Mouse (Mus musculus): ENCODE measurements around the gene Gm8909. TPM values are rescaled to one million over a fixed set of nuclear protein-coding genes. Genes with fewer than 3 reads are reported as not detected.
A peak's percentile ranks its signal among the peaks of the same experiment; 100 is the strongest.

Gene Gm8909
- not detected in 2 replicates for polyA plus RNA-seq (2016; fragmentation: Nextera tagmentation; extraction: Ambion mirVana)

DNA sequence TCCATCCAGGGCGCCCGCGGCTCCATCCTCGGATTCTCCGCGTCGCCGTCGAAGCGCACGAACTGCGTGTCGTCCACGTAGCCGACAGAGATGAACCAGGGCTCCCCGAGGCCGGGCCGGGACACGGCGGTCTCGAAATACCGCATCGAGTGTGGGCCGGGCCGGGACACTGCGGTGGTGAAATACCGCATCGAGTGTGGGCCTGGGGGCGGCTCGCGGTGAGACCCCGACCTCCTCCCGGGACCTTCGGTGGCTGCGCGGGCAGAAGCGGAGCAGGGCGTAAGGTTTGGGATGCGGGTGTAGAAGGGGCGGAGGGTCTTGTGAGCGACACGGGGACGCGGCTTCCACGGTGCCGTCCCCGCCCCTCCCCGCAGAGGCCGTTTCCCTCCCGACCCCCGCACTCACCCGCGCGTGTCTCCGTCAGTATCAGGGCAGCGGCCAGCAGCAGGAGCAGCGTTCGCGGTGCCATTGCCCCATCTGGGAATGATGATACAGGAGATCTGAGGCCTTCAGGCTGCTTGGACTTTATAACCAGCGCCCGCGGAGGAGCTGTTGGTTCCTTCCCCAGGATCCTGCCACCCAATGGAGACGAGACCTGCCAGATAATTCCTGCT is at the start of gene Gm8909:
TSS of gene Gm8909 (minus strand) at position 499 of the 614 bp plus-strand sequence.
- Histone ChIP-seq H3K4me3 (replicated peaks) (peak within 1 kb of the TSS; percentile 30), H3K9me3 (no peaks in the 10 kb centered on the region), H3K36me3 (no peaks in the 10 kb centered on the region), H3K27ac (no peak within 1 kb of the TSS), H3K4me1 (replicated peaks) (peaks cover 4% of the 10 kb centered on the region; the same call in 1 of the 2 replicates), H3K9ac (replicated peaks) (no peak within 1 kb of the TSS), H3K27me3 (peaks cover 76% of the 10 kb centered on the region), H3K4me2 (peak within 1 kb of the TSS; percentile 47)
- 1% methylated on average over 63 of the region's 63 CpGs for WGBS
- no peak for ATAC-seq (ENCODE audit: insufficient number of reproducible peaks, insufficient read depth, low FRiP score, low TSS enrichment, low read depth)

DNA sequence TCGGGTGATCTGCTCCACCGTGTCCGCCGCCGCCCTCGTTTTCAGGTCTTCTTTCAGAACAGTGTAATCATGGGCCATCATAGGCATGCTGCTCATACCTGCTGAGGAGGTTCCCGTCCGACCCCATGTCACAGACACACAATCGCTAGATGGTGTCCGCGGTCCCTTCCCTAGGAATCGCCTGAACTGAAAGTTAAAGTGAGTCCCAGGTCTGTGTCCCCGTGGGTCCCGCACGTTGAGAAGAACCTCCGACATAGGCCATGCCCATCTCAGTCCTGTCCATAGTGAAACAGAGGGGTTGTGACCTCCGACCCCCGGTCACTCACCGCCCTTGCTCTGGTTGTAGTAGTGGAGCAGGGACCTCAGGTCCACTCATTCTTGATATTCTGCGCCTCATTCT is 47.2 kb upstream of the Gm8909 start:
- 4% methylated on average over 20 of the region's 20 CpGs for WGBS
- Histone ChIP-seq H3K27ac (no peak overlapping the region), H3K4me3 (replicated peaks) (peak overlapping the region; percentile 4; the same call in 1 of the 2 replicates), H3K27me3 (peaks cover 91% of the 10 kb centered on the region), H3K36me3 (no peaks in the 10 kb centered on the region), H3K9me3 (no peaks in the 10 kb centered on the region), H3K4me2 (peak overlapping the region; percentile 23; the same call in 1 of the 2 replicates), H3K4me1 (replicated peaks) (peaks cover 4% of the 10 kb centered on the region; the same call in 1 of the 2 replicates), H3K9ac (replicated peaks) (no peak overlapping the region)
- ATAC-seq (ENCODE audit: insufficient number of reproducible peaks, insufficient read depth, low FRiP score, low TSS enrichment, low read depth), result no peak

DNA sequence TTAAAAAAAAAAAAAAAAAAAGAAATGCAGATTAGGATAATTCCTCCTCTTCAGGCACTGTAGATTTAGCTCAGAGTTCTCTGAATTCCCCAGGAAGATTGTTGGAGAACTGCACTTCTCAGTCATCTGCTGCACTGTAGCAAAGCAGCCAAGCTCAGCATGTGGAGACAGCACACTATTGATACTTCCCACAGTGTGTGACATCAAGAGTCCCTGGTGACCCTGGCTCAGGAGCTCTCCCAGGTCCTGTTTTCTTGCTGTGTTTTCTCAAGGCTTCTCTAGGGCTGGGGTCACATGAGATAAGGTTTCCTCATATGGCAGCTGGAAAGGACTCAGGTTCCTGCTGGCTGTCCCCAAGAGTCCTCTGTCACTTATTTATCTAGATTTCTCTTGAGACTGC is 38.5 kb upstream of the Gm8909 start:
- no peaks in the 10 kb centered on the region for H3K4me1 ChIP-seq (replicated peaks)
- no peak overlapping the region for H3K4me3 ChIP-seq (replicated peaks)
- no peaks in the 10 kb centered on the region for H3K9me3 ChIP-seq
- ATAC-seq (ENCODE audit: insufficient number of reproducible peaks, insufficient read depth, low FRiP score, low TSS enrichment, low read depth), result no peak
- no peak overlapping the region for H3K27ac ChIP-seq
- no peak overlapping the region for H3K9ac ChIP-seq (replicated peaks)
- no peak overlapping the region for H3K4me2 ChIP-seq
- H3K27me3 ChIP-seq, result peaks cover 93% of the 10 kb centered on the region
- H3K36me3 ChIP-seq, result no peaks in the 10 kb centered on the region

DNA sequence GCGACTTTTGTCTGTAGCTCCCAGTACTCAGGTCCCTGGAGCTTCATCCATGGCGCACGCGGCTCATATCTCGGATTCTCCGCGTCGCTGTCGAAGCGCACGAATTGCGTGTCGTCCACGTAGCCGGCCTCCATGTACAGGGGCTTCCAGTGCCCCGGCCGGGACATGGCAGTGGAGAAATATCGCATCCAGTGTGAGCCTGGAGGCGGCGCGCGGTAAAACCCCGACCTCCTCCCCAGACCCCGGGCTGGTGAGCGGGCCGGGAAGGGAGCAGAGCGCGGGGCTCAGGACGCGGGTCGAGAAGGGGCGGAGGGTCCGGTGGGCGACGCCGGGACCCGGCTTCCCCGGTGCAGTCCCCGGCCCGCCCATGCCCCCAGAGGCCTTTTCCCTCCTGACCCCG is 37.5 kb upstream of the Gm8909 start:
- H3K4me1 ChIP-seq (replicated peaks), result no peaks in the 10 kb centered on the region
- 0 out of 2 replicates have a peak overlapping the region, but pooled peaks have one; percentile 27 for H3K9ac ChIP-seq (replicated peaks)
- H3K27me3 ChIP-seq, result peaks cover 89% of the 10 kb centered on the region
- WGBS, result 1% methylated on average over 41 of the region's 41 CpGs
- H3K27ac ChIP-seq, result no peak overlapping the region
- no peak for ATAC-seq (ENCODE audit: insufficient number of reproducible peaks, insufficient read depth, low FRiP score, low TSS enrichment, low read depth)
- H3K4me2 ChIP-seq, result peak overlapping the region; percentile 54
- no peaks in the 10 kb centered on the region for H3K36me3 ChIP-seq
- peak overlapping the region; percentile 33 for H3K4me3 ChIP-seq (replicated peaks)
- H3K9me3 ChIP-seq, result no peaks in the 10 kb centered on the region

DNA sequence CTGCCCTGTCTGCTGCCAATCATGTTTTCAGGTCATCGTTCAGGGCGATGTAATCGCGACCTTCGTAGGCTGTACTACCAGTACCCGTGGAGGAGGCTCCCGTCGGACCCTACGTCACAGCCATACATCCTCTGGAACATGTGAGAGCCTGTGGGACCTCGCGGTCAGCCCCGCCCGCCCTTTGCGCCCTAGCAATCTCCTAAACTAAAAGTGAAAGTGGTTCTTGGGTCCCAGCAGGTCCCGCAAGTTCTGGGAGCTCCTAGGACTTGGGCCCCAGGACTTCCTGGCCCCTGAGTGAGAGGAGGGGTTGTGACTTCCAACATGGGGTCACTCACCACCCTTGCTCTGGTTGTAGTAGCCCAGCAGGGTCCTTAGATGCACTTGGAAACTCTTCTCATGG is 37.1 kb upstream of the Gm8909 start:
- no peak for ATAC-seq (ENCODE audit: insufficient number of reproducible peaks, insufficient read depth, low FRiP score, low TSS enrichment, low read depth)
- 0 out of 2 replicates have a peak overlapping the region, but pooled peaks have one; percentile 27 for H3K9ac ChIP-seq (replicated peaks)
- no peak overlapping the region for H3K27ac ChIP-seq
- peak overlapping the region; percentile 33 for H3K4me3 ChIP-seq (replicated peaks)
- no peaks in the 10 kb centered on the region for H3K4me1 ChIP-seq (replicated peaks)
- 1% methylated on average over 15 of the region's 15 CpGs for WGBS
- no peaks in the 10 kb centered on the region for H3K36me3 ChIP-seq
- H3K9me3 ChIP-seq, result no peaks in the 10 kb centered on the region
- H3K4me2 ChIP-seq, result peak overlapping the region; percentile 54
- H3K27me3 ChIP-seq, result peaks cover 85% of the 10 kb centered on the region

DNA sequence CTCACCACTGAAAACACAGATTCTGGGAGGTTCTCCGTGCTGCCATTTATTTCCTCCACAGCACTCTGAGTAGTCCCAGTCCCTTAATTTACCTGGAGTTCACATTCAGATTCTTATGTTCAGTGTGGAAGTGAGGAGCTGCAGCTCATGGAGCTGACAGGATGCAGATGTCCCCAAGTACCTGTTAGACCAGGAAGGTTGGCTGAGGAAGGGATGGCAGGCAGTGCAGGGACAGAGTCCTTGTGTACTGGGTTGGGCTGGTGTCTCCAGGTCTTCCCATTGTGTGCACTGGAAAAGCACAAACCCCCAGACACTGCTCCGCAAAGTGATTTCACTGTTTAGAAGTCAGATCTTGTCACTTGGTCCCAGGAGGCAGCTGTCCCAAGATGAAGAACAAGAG is 33.5 kb upstream of the Gm8909 start:
- H3K4me1 ChIP-seq (replicated peaks), result no peaks in the 10 kb centered on the region
- H3K36me3 ChIP-seq, result no peaks in the 10 kb centered on the region
- H3K27me3 ChIP-seq, result peaks cover 74% of the 10 kb centered on the region
- no peak overlapping the region for H3K9ac ChIP-seq (replicated peaks)
- H3K9me3 ChIP-seq, result no peaks in the 10 kb centered on the region
- no peak overlapping the region for H3K4me3 ChIP-seq (replicated peaks)
- ATAC-seq (ENCODE audit: insufficient number of reproducible peaks, insufficient read depth, low FRiP score, low TSS enrichment, low read depth), result no peak
- no peak overlapping the region for H3K27ac ChIP-seq
- H3K4me2 ChIP-seq, result no peak overlapping the region
- WGBS, result 84% methylated on average over 2 of the region's 2 CpGs

DNA sequence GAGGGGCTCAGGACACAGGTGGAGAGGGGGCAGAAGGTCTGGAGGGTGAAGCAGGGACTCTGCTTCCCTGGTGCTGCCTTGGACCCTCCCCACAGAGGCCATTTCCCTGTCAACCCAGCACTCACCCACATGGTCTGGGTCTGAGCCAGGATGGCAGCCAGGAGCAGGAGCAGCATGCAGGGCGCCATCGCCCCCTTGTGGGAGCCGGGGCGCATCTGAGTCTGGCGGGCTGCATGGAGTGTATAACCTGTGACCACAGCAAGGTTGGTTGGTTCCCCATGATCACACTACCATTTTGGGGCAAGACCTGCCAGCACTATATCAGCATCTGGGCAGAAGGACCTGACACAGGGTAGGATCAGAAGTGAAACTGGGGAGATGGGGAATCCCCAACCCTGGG is 30.0 kb upstream of the Gm8909 start:
- H3K4me3 ChIP-seq (replicated peaks), result no peak overlapping the region
- WGBS, result 18% methylated on average over 5 of the region's 5 CpGs
- no peak for ATAC-seq (ENCODE audit: insufficient number of reproducible peaks, insufficient read depth, low FRiP score, low TSS enrichment, low read depth)
- H3K4me1 ChIP-seq (replicated peaks), result no peaks in the 10 kb centered on the region
- H3K27ac ChIP-seq, result no peak overlapping the region
- H3K4me2 ChIP-seq, result no peak overlapping the region
- H3K9me3 ChIP-seq, result no peaks in the 10 kb centered on the region
- no peak overlapping the region for H3K9ac ChIP-seq (replicated peaks)
- peaks cover 63% of the 10 kb centered on the region for H3K27me3 ChIP-seq
- H3K36me3 ChIP-seq, result no peaks in the 10 kb centered on the region

DNA sequence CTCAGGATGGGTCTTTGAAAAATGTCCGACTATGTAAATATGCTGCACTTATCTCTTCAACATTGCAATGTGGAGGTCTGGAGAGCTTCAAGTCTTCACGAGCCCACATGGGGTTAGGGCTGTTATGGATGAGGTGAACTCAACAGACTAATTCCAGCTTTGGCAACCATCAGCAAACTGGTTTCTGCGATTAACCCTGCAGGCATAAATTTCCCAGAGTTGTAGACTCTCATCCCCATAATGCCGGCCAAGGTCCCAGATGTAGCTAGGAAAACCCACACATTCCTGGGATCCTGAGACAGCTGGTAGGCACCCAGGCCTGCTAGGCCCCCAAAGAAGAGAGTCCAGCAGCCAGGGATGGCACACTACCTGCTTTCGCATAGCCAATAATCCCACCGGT is 26.1 kb upstream of the Gm8909 start:
- Histone ChIP-seq H3K4me3 (replicated peaks) (no peak overlapping the region), H3K9me3 (no peaks in the 10 kb centered on the region), H3K27me3 (peaks cover 72% of the 10 kb centered on the region), H3K27ac (no peak overlapping the region), H3K4me2 (no peak overlapping the region), H3K4me1 (replicated peaks) (no peaks in the 10 kb centered on the region), H3K9ac (replicated peaks) (no peak overlapping the region), H3K36me3 (no peaks in the 10 kb centered on the region)
- 79% methylated on average over 6 of the region's 6 CpGs for WGBS
- no peak for ATAC-seq (ENCODE audit: insufficient number of reproducible peaks, insufficient read depth, low FRiP score, low TSS enrichment, low read depth)

DNA sequence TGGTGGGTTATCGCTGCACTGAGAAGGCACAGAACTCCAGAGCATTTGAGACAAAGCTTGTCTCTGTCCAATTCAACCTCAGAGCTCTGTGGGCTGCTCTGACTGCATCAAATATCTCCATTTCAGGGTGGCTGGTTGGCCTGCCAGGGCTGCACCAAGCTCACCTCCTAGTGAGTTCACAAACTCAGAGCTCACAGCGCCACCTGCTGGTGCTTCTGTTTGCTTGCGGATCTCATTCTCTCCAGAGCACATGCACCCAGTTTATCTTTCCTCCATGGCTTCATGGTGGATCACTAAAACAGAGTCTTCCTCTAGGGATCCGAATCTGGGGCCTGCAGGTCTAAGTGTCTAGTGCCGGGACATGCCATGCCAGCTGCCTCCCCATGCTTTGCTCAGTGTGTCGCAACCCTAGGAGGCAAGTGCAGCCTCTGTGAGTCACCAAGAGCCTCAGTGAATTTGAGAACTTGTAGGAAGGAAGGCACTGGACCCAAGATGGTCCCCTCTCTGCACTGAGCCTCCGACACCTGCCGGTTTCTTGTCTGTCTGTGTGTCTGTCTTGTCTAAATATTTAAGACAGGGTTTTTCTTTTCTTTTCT is 25.3 kb upstream of the Gm8909 start:
- no peak overlapping the region for H3K9ac ChIP-seq (replicated peaks)
- H3K9me3 ChIP-seq, result no peaks in the 10 kb centered on the region
- no peak overlapping the region for H3K4me2 ChIP-seq
- H3K27me3 ChIP-seq, result peaks cover 80% of the 10 kb centered on the region
- WGBS, result 30% methylated on average over 8 of the region's 8 CpGs
- H3K36me3 ChIP-seq, result no peaks in the 10 kb centered on the region
- no peaks in the 10 kb centered on the region for H3K4me1 ChIP-seq (replicated peaks)
- ATAC-seq (ENCODE audit: insufficient number of reproducible peaks, insufficient read depth, low FRiP score, low TSS enrichment, low read depth), result no peak
- H3K4me3 ChIP-seq (replicated peaks), result no peak overlapping the region
- H3K27ac ChIP-seq, result no peak overlapping the region

DNA sequence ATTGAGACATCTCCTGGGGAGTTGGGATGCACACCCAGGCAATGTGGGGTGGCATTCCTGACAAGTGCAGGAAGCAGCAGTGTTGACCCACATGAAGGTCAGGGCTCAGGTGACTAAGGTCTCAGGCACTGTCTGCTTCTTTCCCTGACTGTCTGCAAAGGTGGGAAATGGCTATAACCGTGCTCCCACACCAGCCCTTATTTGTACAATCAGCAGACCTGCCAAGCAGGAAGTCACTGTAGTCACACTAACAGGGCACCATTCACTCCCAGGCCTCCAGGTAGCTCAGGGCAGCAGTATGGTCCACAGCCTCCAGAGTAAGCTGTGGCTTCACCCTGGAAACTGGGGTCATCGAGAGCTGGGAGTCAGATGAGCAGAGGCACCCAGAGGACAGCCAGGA is 24.0 kb upstream of the Gm8909 start:
- no peak for ATAC-seq (ENCODE audit: insufficient number of reproducible peaks, insufficient read depth, low FRiP score, low TSS enrichment, low read depth)
- Histone ChIP-seq H3K36me3 (no peaks in the 10 kb centered on the region), H3K9ac (replicated peaks) (no peak overlapping the region), H3K27ac (no peak overlapping the region), H3K27me3 (peaks cover 78% of the 10 kb centered on the region), H3K4me2 (no peak overlapping the region), H3K4me1 (replicated peaks) (no peaks in the 10 kb centered on the region), H3K4me3 (replicated peaks) (no peak overlapping the region), H3K9me3 (no peaks in the 10 kb centered on the region)
- WGBS, result 52% methylated on average over 2 of the region's 2 CpGs

DNA sequence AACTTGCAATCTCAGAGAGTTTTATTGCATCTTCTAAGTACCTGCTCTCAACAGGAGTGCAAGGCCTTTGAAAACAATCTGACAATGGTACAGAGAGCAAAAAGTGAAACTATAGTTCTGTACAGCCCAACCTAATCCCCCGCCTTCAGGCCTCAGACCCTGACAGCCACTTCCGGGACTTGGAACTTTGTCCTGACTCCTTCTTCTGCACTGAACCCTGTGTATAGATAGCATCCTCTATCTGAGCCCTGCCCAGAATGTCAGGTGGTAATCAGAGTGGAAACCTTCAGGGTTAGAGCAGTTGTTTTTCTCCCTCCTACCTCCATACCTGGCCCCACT is 21.8 kb upstream of the Gm8909 start, which contains the start of gene H2-T3:
TSS of gene H2-T3 (minus strand) at position 119 of the 339 bp plus-strand sequence.
- H3K4me2 ChIP-seq, result no peak within 1 kb of the TSS
- no peak within 1 kb of the TSS for H3K4me3 ChIP-seq (replicated peaks)
- no peak for ATAC-seq (ENCODE audit: insufficient number of reproducible peaks, insufficient read depth, low FRiP score, low TSS enrichment, low read depth)
- no peaks in the 10 kb centered on the region for H3K9me3 ChIP-seq
- no peaks in the 10 kb centered on the region for H3K36me3 ChIP-seq
- H3K9ac ChIP-seq (replicated peaks), result no peak within 1 kb of the TSS
- WGBS, result 73% methylated on average over 2 of the region's 2 CpGs
- no peaks in the 10 kb centered on the region for H3K4me1 ChIP-seq (replicated peaks)
- H3K27me3 ChIP-seq, result peaks cover 87% of the 10 kb centered on the region
- H3K27ac ChIP-seq, result no peak within 1 kb of the TSS
